Mouse (Mus musculus) stomach, embryonic 16.5 days (tissue): ENCODE data around the gene Nr4a1. TPM values are rescaled to one million over a fixed set of nuclear protein-coding genes. Genes with fewer than 3 reads are reported as not detected.

ENCODE experiments used
- ATAC-seq: fragments of 200-750 bp; cut with Nextera tagmentation; 2 replicates; pipeline ENCODE4 v1.8.0; 2017; ENCODE audit warnings: moderate number of reproducible peaks, moderate TSS enrichment; ENCODE audit not compliant: insufficient read depth, low FRiP score
- H3K27ac ChIP-seq: fragments of 300-500 bp; sonication (generic); 2 replicates; pipeline ENCODE4 v1.5.1; 2014; ENCODE audit warnings: low read length
- H3K27me3 ChIP-seq: fragments of 300-500 bp; sonication (generic); 2 replicates; pipeline ENCODE4 v1.6.1; 2014; ENCODE audit warnings: low read length, control low read depth, mixed read lengths; ENCODE audit not compliant: control insufficient read depth, insufficient read depth
- H3K36me3 ChIP-seq: fragments of 300-500 bp; sonication (generic); 2 replicates; pipeline ENCODE4 v1.6.1; 2014; ENCODE audit warnings: low read length; ENCODE audit not compliant: control insufficient read depth, insufficient read depth
- H3K4me1 ChIP-seq: fragments of 300-500 bp; sonication (generic); 2 replicates; pipeline ENCODE4 v1.6.1; 2014; ENCODE audit warnings: low read length, control low read depth, mixed read lengths; ENCODE audit not compliant: control insufficient read depth, insufficient read depth
- H3K4me2 ChIP-seq: fragments of 300-500 bp; sonication (generic); 2 replicates; pipeline ENCODE4 v1.6.1; 2014; ENCODE audit warnings: low read depth, low read length, mixed read lengths
- H3K4me3 ChIP-seq: fragments of 300-500 bp; sonication (generic); replicated peaks from 2 replicates; pipeline ENCODE4 v1.5.1; 2014; ENCODE audit warnings: mild to moderate bottlenecking, low read length
- H3K9ac ChIP-seq: fragments of 300-500 bp; sonication (generic); 2 replicates; pipeline ENCODE4 v1.6.1; 2014; ENCODE audit warnings: low read length
- H3K9me3 ChIP-seq: fragments of 300-500 bp; sonication (generic); replicated peaks from 2 replicates; pipeline ENCODE4 v1.6.1; 2016; ENCODE audit warnings: low read length, control low read depth; ENCODE audit not compliant: control insufficient read depth
- WGBS: fragments of 180-500 bp; shearing (Covaris S2); extraction: QIAGEN DNeasy Blood & Tissue Kit; methylation state at CpG from one replicate; pipeline ENCODE4 v1.1.7; 2014; 5-methylcytosine and 5-hydroxymethylcytosine counted together
- polyA plus RNA-seq: library from polyadenylated mRNA; unstranded; fragments of >200 nt; fragmentation: Nextera tagmentation; extraction: Ambion mirVana; gene quantifications from 2 replicates; pipeline ENCODE4 v1.2.1, GENCODE M21; 2015

Nr4a1 gene
- polyA plus RNA-seq, 1 experiment from 2014 or later: 13.3 TPM

DNA sequence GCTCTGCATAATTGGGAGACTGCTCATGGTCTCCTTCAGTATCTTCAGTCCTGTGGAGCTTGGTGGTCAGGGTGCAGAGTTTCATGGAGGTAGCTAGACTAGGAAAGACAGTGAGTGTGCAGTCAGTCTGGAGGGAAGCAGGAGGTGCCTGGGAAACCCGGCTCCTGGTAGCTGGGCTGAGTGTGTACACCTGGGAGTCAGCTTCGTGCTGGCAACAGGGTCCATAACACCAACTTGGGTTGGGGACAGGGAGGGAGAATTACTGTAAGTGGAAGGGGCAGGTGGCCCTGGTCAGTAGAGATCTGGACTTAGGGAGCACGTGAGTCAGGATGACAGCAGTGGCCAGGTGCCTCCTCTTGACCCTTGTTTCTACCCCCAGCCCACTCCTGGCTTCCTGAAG is 5.9 kb downstream of the Nr4a1 start:
- no peak for ATAC-seq
- no peak overlapping the region for H3K4me2 ChIP-seq
- peak overlapping the region; percentile 90 for H3K27ac ChIP-seq
- H3K4me3 ChIP-seq: no peak overlapping the region
- H3K4me1 ChIP-seq: peaks cover 33% of the 10 kb centered on the region
- no peak overlapping the region; the same call in 1 of the 2 replicates for H3K9ac ChIP-seq
- no peaks in the 10 kb centered on the region for H3K9me3 ChIP-seq
- no peaks in the 10 kb centered on the region for H3K27me3 ChIP-seq
- WGBS: 80% methylated on average over 3 of the region's 3 CpGs
- no peaks in the 10 kb centered on the region for H3K36me3 ChIP-seq

DNA sequence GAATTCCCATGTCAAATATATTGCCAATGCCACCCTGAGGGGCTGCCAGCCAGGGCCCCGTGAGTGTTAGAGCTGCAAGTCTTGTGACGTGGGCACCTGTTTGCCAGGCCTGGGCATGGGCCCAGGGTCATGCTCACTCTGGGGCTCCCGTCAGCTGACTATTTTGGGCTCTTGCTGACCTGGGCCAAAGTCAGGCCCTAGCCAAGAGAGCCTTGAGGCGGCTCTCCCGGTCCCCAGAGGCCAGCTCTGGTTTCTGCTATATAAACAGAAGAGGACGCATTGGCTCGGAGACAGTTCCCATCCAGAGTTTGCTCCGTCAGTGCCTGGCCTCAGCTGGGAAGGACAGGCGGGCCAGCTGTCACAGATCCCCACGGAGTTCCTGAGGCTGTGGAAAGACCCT is 6.3 kb downstream of the Nr4a1 start:
- 34% methylated on average over 10 of the region's 10 CpGs for WGBS
- Histone ChIP-seq H3K9ac (no peak overlapping the region; the same call in 1 of the 2 replicates), H3K4me3 (no peak overlapping the region), H3K4me1 (peaks cover 32% of the 10 kb centered on the region), H3K9me3 (no peaks in the 10 kb centered on the region), H3K27me3 (no peaks in the 10 kb centered on the region), H3K27ac (peak overlapping the region; percentile 90), H3K4me2 (no peak overlapping the region), H3K36me3 (no peaks in the 10 kb centered on the region)
- ATAC-seq: peak; percentile 19; the same call in 1 of the 2 replicates

DNA sequence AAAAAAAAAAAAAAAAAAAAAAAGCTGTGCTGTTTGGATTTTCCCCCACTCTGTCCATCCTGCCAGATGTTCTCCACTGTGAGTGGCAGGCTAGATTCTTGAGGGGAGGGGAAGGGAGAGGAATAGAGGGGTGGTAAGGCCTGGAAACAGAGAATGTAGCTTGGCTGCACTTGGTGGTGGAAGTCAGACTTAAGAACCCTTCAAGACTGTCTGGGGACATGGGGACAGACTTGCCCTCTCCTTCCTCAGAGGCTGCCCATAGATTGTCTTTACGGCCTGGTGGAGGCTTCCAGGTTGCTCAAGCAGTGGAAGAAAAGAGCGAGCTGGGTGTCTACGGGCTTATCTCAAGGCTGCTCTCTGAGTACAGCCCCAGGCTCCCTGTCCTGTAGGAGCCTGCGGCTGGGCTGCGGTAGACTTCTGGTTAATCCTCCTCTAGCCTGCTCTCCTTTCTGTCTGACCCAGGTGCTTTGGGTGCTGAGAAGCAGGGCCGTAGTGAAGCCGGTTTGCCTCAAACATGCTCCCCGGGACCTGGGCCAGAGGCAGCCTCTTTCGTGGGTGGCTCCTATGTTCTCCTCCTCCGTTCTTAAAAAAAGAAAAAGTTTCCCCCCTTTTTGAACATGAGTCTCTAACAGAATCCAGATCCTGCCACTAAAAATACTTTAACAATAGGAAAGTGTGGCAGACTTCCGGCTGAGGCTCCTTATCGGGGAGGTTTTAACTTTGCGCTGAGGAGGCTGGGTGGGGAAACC is 7.0 kb downstream of the Nr4a1 start:
- Histone ChIP-seq H3K27me3 (no peaks in the 10 kb centered on the region), H3K27ac (peak overlapping the region; percentile 90), H3K9me3 (no peaks in the 10 kb centered on the region), H3K36me3 (no peaks in the 10 kb centered on the region), H3K4me3 (no peak overlapping the region), H3K9ac (peak overlapping the region; percentile 49), H3K4me2 (peak overlapping the region; percentile 7; the same call in 1 of the 2 replicates), H3K4me1 (peaks cover 37% of the 10 kb centered on the region)
- WGBS: 30% methylated on average over 13 of the region's 13 CpGs
- no peak; the same call in 1 of the 2 replicates for ATAC-seq

DNA sequence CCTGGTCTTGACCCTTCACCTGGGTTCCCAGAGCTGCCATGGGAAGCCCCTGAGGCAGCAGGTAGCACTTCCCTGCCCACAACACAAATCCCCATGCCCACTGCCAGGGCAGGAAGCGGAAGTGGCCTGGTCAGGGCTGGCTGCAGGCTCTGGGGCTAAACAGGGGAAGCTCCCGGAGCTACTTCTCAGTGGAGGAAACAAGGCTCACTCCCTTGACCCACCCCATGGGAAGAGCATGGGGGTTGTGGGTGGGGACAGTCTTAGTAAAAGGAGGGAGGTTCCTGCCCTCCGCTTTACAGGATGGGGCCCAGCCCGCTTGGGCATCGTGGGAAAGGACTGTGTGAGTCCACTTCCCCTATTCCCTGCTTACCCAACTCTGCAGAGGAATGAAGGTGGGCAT is 8.4 kb downstream of the Nr4a1 start:
- H3K9me3 ChIP-seq: no peaks in the 10 kb centered on the region

DNA sequence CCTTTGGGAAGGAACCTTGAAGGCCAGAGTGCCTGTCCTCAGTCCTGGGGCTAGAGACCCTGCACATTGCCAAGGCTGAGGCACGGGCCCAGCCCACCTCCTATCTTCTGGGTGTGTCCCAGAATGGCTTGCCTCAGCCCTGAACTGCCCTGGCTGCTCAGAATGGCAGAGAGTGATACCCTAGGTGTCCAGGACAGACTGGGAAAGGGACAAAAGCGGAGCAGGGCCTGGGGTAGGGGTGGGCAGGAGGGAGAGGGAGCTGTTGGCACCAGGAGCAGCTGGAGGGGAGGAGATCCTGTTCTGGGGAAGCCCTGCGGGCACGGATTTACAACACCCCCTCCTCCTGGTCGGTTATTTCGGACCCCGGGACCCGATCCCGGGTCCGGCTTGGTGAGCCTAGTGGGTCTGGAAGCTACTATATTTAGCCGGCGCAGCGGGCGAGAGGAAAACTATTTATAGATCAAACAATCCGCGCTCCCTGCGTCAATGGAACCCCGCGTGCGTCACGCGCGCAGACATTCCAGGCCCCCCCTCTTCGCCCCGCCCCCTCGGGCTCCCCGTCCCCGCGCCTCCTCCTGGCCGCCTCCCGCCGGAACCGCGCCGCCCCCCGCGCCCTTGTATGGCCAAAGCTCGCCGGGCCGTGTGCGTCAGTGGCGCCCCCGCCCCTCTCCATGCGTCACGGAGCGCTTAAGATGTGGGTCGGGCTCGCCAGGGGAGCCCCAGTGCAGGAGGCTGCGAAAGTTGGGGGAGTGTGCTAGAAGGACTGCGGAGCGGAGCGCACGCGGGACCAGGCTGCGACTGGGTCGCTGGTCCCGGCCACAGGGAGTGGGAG is 12.3 kb downstream of the Nr4a1 start:
- Histone ChIP-seq H3K4me3 (peak overlapping the region; percentile 65), H3K9ac (peak overlapping the region; percentile 76), H3K9me3 (no peaks in the 10 kb centered on the region), H3K4me1 (peaks cover 30% of the 10 kb centered on the region), H3K27me3 (no peaks in the 10 kb centered on the region), H3K36me3 (no peaks in the 10 kb centered on the region), H3K27ac (peak overlapping the region; percentile 81), H3K4me2 (peak overlapping the region; percentile 90)
- peak; percentile 93 for ATAC-seq
- under 1% methylated on average over 57 of the region's 57 CpGs for WGBS

More for the DNA sequence above, 8.4 kb downstream of the Nr4a1 start:
- Histone ChIP-seq H3K27ac (peak overlapping the region; percentile 25; the same call in 1 of the 2 replicates), H3K36me3 (no peaks in the 10 kb centered on the region), H3K9ac (no peak overlapping the region), H3K27me3 (no peaks in the 10 kb centered on the region), H3K4me1 (peaks cover 39% of the 10 kb centered on the region), H3K4me2 (no peak overlapping the region), H3K4me3 (no peak overlapping the region)
- 68% methylated on average over 5 of the region's 5 CpGs for WGBS
- no peak for ATAC-seq

DNA sequence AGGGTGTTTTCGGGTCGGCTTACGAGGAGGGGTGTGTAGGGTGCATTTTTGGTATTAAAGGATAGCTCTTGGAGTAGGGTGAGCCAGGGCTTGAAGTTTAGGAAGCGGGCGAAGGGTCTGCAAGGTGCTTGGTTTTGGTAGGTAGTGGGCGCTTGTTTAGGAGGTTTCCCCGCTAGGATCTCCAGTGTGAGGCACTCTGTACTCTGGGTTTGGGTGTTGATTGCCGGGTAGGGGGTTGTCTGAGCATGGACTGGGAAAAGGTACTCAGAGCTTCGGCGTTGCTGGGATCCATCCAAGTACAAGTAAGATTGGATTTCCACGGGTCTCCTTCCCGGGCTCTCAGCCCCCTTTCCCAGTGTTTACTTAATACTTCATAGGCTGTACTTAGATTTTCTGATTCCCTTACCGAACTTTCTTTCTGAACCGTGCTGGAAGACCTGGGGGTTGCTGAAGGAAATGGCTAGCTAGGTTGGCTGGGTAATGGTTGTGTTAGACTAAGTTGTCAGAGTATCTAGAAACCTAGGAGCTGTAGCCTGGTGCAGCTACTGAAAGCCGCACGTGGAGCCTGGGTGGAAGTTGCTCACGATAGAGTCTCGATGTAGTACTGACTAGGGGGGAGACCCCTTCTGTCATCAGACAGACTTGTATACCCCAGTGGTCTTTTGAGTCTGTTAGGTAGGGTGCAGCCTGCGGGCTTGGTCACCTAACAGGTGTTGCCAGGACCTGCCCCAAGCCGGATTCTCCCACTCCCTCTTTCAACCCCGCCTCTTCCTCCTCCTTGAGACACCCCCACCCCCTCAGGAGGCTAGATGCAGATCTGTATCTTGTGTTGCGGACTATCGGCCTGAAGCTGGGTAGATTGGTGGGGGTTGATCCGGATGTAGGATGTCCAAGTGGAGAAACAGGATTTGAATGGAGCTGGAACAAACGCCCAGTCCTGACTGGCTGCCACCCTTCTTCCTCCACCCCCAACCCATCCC is 13.3 kb downstream of the Nr4a1 start:
- Histone ChIP-seq H3K4me1 (peaks cover 20% of the 10 kb centered on the region), H3K36me3 (no peaks in the 10 kb centered on the region), H3K4me2 (peak overlapping the region; percentile 90), H3K4me3 (peak overlapping the region; percentile 65), H3K9me3 (no peaks in the 10 kb centered on the region), H3K27ac (peak overlapping the region; percentile 81), H3K9ac (peak overlapping the region; percentile 76), H3K27me3 (no peaks in the 10 kb centered on the region)
- WGBS: 2% methylated on average over 25 of the region's 25 CpGs
- peak; percentile 8; the same call in 1 of the 2 replicates for ATAC-seq

DNA sequence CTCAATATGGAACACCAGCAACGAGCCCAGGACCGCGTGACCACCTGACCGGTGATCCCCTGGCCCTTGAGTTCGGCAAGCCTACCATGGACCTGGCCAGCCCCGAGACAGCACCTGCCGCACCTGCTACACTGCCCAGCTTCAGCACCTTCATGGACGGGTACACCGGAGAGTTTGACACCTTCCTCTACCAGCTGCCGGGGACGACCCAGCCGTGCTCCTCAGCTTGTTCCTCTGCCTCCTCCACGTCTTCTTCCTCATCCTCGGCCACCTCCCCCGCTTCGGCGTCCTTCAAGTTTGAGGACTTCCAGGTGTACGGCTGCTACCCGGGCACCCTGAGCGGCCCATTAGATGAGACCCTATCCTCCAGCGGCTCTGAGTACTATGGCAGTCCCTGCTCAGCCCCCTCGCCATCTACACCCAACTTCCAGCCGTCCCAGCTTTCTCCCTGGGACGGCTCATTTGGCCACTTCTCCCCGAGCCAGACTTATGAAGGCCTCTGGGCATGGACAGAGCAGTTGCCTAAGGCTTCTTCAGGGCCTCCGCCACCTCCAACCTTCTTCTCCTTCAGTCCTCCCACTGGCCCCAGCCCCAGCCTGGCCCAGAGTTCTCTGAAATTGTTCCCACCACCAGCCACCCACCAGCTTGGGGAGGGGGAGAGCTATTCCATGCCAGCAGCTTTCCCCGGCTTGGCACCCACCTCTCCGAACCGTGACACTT is 16.2 kb downstream of the Nr4a1 start:
- ATAC-seq: no peak
- no peak overlapping the region for H3K4me3 ChIP-seq
- peaks cover 16% of the 10 kb centered on the region for H3K4me1 ChIP-seq

DNA sequence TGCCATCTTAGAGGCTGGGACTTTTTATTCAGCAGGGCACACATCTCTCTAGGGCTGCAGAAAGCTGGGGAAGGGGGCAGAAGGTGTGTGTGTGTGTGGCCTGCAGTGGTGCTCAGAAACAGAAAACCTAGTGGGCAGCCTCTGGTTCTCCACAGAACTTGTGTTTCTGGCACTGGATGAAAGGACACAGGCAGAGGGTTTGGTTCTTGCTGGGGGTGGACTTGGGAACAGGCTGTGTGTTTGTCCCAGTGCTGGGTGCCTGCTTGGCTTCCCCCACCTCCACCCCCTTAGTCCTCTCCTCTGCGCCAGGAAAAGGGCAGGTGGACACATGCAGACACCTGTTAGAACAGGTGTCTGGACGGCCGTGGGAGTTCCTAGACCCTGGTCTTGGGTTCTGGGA is 17.0 kb downstream of the Nr4a1 start:
- H3K27me3 ChIP-seq: no peaks in the 10 kb centered on the region
- no peak overlapping the region for H3K4me2 ChIP-seq
- 0 out of 2 replicates have a peak overlapping the region, but pooled peaks have one; percentile 11 for H3K27ac ChIP-seq
- H3K9ac ChIP-seq: 0 out of 2 replicates have a peak overlapping the region, but pooled peaks have one; percentile 4
- no peak for ATAC-seq
- H3K36me3 ChIP-seq: 0 out of 2 replicates have a peak, but pooled peaks cover 3% of the 10 kb centered on the region
- H3K4me3 ChIP-seq: no peak overlapping the region
- 74% methylated on average over 3 of the region's 3 CpGs for WGBS
- H3K4me1 ChIP-seq: peaks cover 8% of the 10 kb centered on the region
- H3K9me3 ChIP-seq: no peaks in the 10 kb centered on the region

More for the DNA sequence above, 16.2 kb downstream of the Nr4a1 start:
- H3K27me3 ChIP-seq: no peaks in the 10 kb centered on the region
- 85% methylated on average over 29 of the region's 29 CpGs for WGBS
- no peak overlapping the region for H3K27ac ChIP-seq
- H3K9me3 ChIP-seq: no peaks in the 10 kb centered on the region
- H3K4me2 ChIP-seq: no peak overlapping the region
- no peak overlapping the region for H3K9ac ChIP-seq
- H3K36me3 ChIP-seq: 0 out of 2 replicates have a peak, but pooled peaks cover 3% of the 10 kb centered on the region
